Mouse (Mus musculus) thymus, adult 2 months (tissue): ENCODE results near the gene Fam183b.

Experiments used
- CTCF ChIP-seq: fragments of 200-500 bp; IDR thresholded peaks from 2 replicates; pipeline ENCODE4 v1.5.1; 2012; ENCODE audit warnings: mild to moderate bottlenecking, control low read depth, low read length, moderate library complexity, borderline replicate concordance; ENCODE audit not compliant: control insufficient read depth, poor library complexity, insufficient read depth; ENCODE audit errors: extremely low read depth
- POLR2A ChIP-seq: fragments of 200-500 bp; IDR thresholded peaks from 2 replicates; pipeline ENCODE4 v1.6.1; 2012; ENCODE audit warnings: mild to moderate bottlenecking, low read length, control low read depth, moderate library complexity; ENCODE audit not compliant: control insufficient read depth, poor library complexity, insufficient read depth; ENCODE audit errors: extremely low read depth

DNA sequence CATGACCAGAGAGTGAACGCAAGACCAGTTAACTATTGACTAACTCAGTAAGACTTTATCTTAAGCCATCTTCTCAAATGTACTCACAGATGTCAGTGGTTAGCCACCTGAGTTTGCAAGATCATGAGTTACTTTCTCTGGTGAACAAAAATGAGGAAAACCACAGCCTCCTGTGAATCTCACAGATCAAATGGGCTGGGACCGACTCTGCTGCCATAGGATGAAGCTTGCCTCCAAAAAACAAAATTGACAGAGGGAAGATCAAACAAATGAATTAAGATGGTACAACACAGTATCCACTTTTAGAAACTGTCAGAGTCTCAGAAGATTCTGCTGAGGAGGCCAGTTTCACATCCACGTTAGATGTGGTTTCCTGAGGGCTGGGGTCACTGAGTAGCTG lies 28.0 kb upstream of the Fam183b start:
- no peak for TF ChIP-seq CTCF
- no peak for TF ChIP-seq POLR2A
